Mouse (Mus musculus): ENCODE measurements at regions not wholly inside any gene's neighbourhood (a gene's known extent, or its start where the extent isn't known, plus 50 kb on each side); places are given as distances from the start of the nearest gene placed in this dataset.
A peak's percentile ranks its signal among the peaks of the same experiment; 100 is the strongest.

GRCm38 (mm10) chr13:78580863-78581595 lies 381.5 kb upstream of the Nr2f1 start:
- peak; percentile 72 for DNase-seq (ENCODE audit: low spot score)

- DNase-seq (ENCODE audit: low spot score), result no peak
Observed at GRCm38 (mm10) chr13:78577497-78577896, 377.9 kb upstream of the Nr2f1 start.

GRCm38 (mm10) chr13:78576300-78577296 lies 377.0 kb upstream of the Nr2f1 start:
- DNase-seq (ENCODE audit: low spot score), result peak; percentile 84

GRCm38 (mm10) chr13:78571093-78571492 lies 371.5 kb upstream of the Nr2f1 start:
- no peak for DNase-seq (ENCODE audit: low spot score)

GRCm38 (mm10) chr13:78524446-78524937 lies 324.9 kb upstream of the Nr2f1 start:
- DNase-seq (ENCODE audit: low spot score), result peak; percentile 20

GRCm38 (mm10) chr13:78520771-78521170 lies 321.2 kb upstream of the Nr2f1 start:
- DNase-seq (ENCODE audit: low spot score), result no peak

GRCm38 (mm10) chr13:78520186-78520585 lies 320.6 kb upstream of the Nr2f1 start:
- DNase-seq (ENCODE audit: low spot score), result no peak

GRCm38 (mm10) chr13:78500551-78500950 lies 301.0 kb upstream of the Nr2f1 start:
- DNase-seq (ENCODE audit: low spot score), result no peak

- no peak for DNase-seq (ENCODE audit: low spot score)
Observed at GRCm38 (mm10) chr13:78483760-78484357, 284.3 kb upstream of the Nr2f1 start.

- DNase-seq (ENCODE audit: low spot score), result no peak
Observed at GRCm38 (mm10) chr13:78482929-78483759, 283.6 kb upstream of the Nr2f1 start.

GRCm38 (mm10) chr13:78451333-78452070 lies 251.9 kb upstream of the Nr2f1 start:
- DNase-seq (ENCODE audit: low spot score), result no peak

- DNase-seq (ENCODE audit: low spot score), result no peak
Observed at GRCm38 (mm10) chr13:78446726-78447031, 247.1 kb upstream of the Nr2f1 start.

- DNase-seq (ENCODE audit: low spot score), result peak; percentile 76
Observed at GRCm38 (mm10) chr13:78445891-78446725, 246.6 kb upstream of the Nr2f1 start.

GRCm38 (mm10) chr13:78444691-78445349 lies 245.3 kb upstream of the Nr2f1 start:
- no peak for DNase-seq (ENCODE audit: low spot score)

- peak; percentile 29 for DNase-seq (ENCODE audit: low spot score)
Observed at GRCm38 (mm10) chr13:78428469-78428868, 228.9 kb upstream of the Nr2f1 start.

GRCm38 (mm10) chr13:78428084-78428445 lies 228.5 kb upstream of the Nr2f1 start:
- no peak for DNase-seq (ENCODE audit: low spot score)

GRCm38 (mm10) chr13:78427141-78428083 lies 227.9 kb upstream of the Nr2f1 start:
- DNase-seq (ENCODE audit: low spot score), result peak; percentile 84

- DNase-seq (ENCODE audit: low spot score), result peak; percentile 27
Observed at GRCm38 (mm10) chr13:78426306-78426921, 226.9 kb upstream of the Nr2f1 start.

Data from embryo, embryonic 10.5 days (tissue).